Mouse (Mus musculus) lung, embryonic 14.5 days (tissue): ENCODE results near the gene Cldnd2. TPM values are rescaled to one million over a fixed set of nuclear protein-coding genes. Genes with fewer than 3 reads are reported as not detected.

Source experiments
- ATAC-seq: fragments of 200-750 bp; cut with Nextera tagmentation; 2 replicates; pipeline ENCODE4 v1.8.0; 2017; ENCODE audit warnings: mild to moderate bottlenecking, moderate TSS enrichment, moderate library complexity; ENCODE audit not compliant: insufficient read depth
- DNase-seq: peaks from one replicate; pipeline ENCODE4 v3.0.0-alpha.2; 2015
- H3K27ac ChIP-seq: fragments of 300-500 bp; sonication (generic); 2 replicates; pipeline ENCODE4 v1.5.1; 2014; ENCODE audit warnings: low read depth, mild to moderate bottlenecking, moderate library complexity
- H3K27me3 ChIP-seq: fragments of 300-500 bp; sonication (generic); 2 replicates; pipeline ENCODE4 v1.6.1; 2014; ENCODE audit warnings: low read length, control low read depth; ENCODE audit not compliant: insufficient read depth
- H3K36me3 ChIP-seq: fragments of 300-500 bp; sonication (generic); 2 replicates; pipeline ENCODE4 v1.6.1; 2014; ENCODE audit warnings: control low read depth; ENCODE audit not compliant: insufficient read depth
- H3K4me1 ChIP-seq: fragments of 300-500 bp; sonication (generic); 2 replicates; pipeline ENCODE4 v1.6.1; 2014; ENCODE audit warnings: antibody characterized with exemption, control low read depth; ENCODE audit not compliant: insufficient read depth
- H3K4me2 ChIP-seq: fragments of 300-500 bp; sonication (generic); 2 replicates; pipeline ENCODE4 v1.6.1; 2014; ENCODE audit warnings: mild to moderate bottlenecking
- H3K4me3 ChIP-seq: fragments of 300-500 bp; sonication (generic); 2 replicates; pipeline ENCODE4 v1.5.1; 2014; ENCODE audit warnings: low read depth, low read length
- H3K9ac ChIP-seq: fragments of 300-500 bp; sonication (generic); 2 replicates; pipeline ENCODE4 v1.6.1; 2014
- H3K9me3 ChIP-seq: fragments of 300-500 bp; sonication (generic); 2 replicates; pipeline ENCODE4 v1.6.1; 2016; ENCODE audit warnings: low read depth, low read length, control low read depth
- CTCF ChIP-seq: IDR thresholded peaks from 2 replicates; pipeline ENCODE4 v1.5.1; 2016; ENCODE audit warnings: antibody characterized with exemption, low read depth
- WGBS: fragments of 180-500 bp; shearing (Covaris S2); extraction: QIAGEN DNeasy Blood & Tissue Kit; methylation state at CpG from one replicate; pipeline ENCODE4 v1.1.7; 2014; 5-methylcytosine and 5-hydroxymethylcytosine counted together
- microRNA-seq: library from miRNA; unstranded; fragments of <30 nt; microRNA quantifications from one replicate; pipeline ENCODE4, GENCODE M21; 2016; ENCODE audit warnings: borderline number of aligned reads
- polyA plus RNA-seq: library from polyadenylated mRNA; unstranded; fragments of >200 nt; fragmentation: Nextera tagmentation; extraction: Ambion mirVana; gene quantifications from 2 replicates; pipeline ENCODE4 v1.2.1, GENCODE M21; 2014

Gene Cldnd2
- polyA plus RNA-seq, 1 experiment from 2014 or later, result not detected

DNA sequence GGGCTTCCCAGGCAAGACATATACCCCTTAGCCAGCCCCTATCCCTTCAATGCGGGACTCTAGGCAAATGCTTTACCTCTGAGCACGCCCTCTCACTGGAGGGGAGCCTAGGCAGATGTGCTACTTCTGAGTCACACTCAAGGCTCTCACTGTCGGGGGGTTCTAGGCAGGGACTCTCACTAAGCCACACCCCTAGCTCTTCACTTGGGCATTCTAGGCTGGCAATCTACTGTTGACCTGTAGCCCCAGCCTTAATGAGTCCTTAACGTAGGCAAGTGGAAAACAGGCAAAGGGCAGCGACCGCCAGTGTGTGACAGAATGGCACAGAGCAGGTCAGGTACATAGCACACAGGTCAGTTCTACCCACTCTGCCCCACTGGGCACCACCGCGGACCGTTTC is 50.3 kb downstream of the Cldnd2 start:
- TF ChIP-seq CTCF, result no peak
- peaks cover 6% of the 10 kb centered on the region; the same call in 1 of the 2 replicates for H3K27me3 ChIP-seq
- H3K9ac ChIP-seq, result no peak overlapping the region
- DNase-seq (no peak), ATAC-seq (no peak)
- no peaks in the 10 kb centered on the region for H3K36me3 ChIP-seq
- WGBS, result 57% methylated on average over 9 of the region's 9 CpGs
- H3K4me2 ChIP-seq, result no peak overlapping the region
- H3K4me1 ChIP-seq, result no peaks in the 10 kb centered on the region
- no peak overlapping the region for H3K4me3 ChIP-seq
- no peaks in the 10 kb centered on the region for H3K9me3 ChIP-seq
- no peak overlapping the region for H3K27ac ChIP-seq

Small RNA genes lying within 50 kb of the gene (microRNA-seq; reads per million reads assigned to microRNA genes)
- gene Mir7051, result not detected

Other genes with a start within 250 kb of the Cldnd2 start
- 15.5 and 16.3 TPM in 2 replicates for gene Zfp715, start 127.5 kb upstream of the Cldnd2 start, polyA plus RNA-seq
- gene Siglecf, start 89.4 kb upstream of the Cldnd2 start, polyA plus RNA-seq, result 0.13 TPM in 1 of 2 replicates, not detected in the other
- gene Siglecg, start 32.6 kb upstream of the Cldnd2 start, polyA plus RNA-seq, result 0.37 and 0.60 TPM in 2 replicates
- not detected in 2 replicates for gene Lim2, start 13.1 kb upstream of the Cldnd2 start, polyA plus RNA-seq
- gene Nkg7, start 3.7 kb upstream of the Cldnd2 start, polyA plus RNA-seq, result 0.58 and 1.3 TPM in 2 replicates
- gene Etfb, start 3.3 kb downstream of the Cldnd2 start, polyA plus RNA-seq, result 306 and 314 TPM in 2 replicates
- 0.37 TPM in 1 of 2 replicates, not detected in the other for gene Gm45233, start 3.3 kb downstream of the Cldnd2 start, polyA plus RNA-seq
- gene Vsig10l, start 22.4 kb downstream of the Cldnd2 start, polyA plus RNA-seq, result 2.1 and 2.4 TPM in 2 replicates
- 0.38 TPM in 2 replicates for gene Iglon5, start 49.3 kb downstream of the Cldnd2 start, polyA plus RNA-seq
- not detected in 2 replicates for gene 4931406B18Rik, start 65.2 kb downstream of the Cldnd2 start, polyA plus RNA-seq
- 1.8 and 2.0 TPM in 2 replicates for gene Cd33, start 103.6 kb downstream of the Cldnd2 start, polyA plus RNA-seq
- gene Zfp658, start 121.5 kb downstream of the Cldnd2 start, polyA plus RNA-seq, result 4.9 and 5.3 TPM in 2 replicates
- 14.6 and 15.1 TPM in 2 replicates for gene Zfp719, start 138.8 kb downstream of the Cldnd2 start, polyA plus RNA-seq
- 0.23 and 0.33 TPM in 2 replicates for gene Zfp819, start 166.4 kb downstream of the Cldnd2 start, polyA plus RNA-seq
- not detected in 2 replicates for gene Ceacam18, start 193.9 kb downstream of the Cldnd2 start, polyA plus RNA-seq
- gene Siglece, start 219.4 kb downstream of the Cldnd2 start, polyA plus RNA-seq, result 0.62 and 1.1 TPM in 2 replicates
- 10.8 TPM in 2 replicates for gene Ctu1, start 231.2 kb downstream of the Cldnd2 start, polyA plus RNA-seq
- gene Klk14, start 249.6 kb downstream of the Cldnd2 start, polyA plus RNA-seq, result not detected in 2 replicates